Mouse (Mus musculus): ENCODE results near the gene Zbtb2. TPM values are rescaled to one million over a fixed set of nuclear protein-coding genes. Genes with fewer than 3 reads are reported as not detected.
A peak's percentile ranks its signal among the peaks of the same experiment; 100 is the strongest.

The Zbtb2 gene
- total and polyA plus RNA-seq, 2 experiments from 2014 or later: 13.5 to 19.5 TPM

DNA sequence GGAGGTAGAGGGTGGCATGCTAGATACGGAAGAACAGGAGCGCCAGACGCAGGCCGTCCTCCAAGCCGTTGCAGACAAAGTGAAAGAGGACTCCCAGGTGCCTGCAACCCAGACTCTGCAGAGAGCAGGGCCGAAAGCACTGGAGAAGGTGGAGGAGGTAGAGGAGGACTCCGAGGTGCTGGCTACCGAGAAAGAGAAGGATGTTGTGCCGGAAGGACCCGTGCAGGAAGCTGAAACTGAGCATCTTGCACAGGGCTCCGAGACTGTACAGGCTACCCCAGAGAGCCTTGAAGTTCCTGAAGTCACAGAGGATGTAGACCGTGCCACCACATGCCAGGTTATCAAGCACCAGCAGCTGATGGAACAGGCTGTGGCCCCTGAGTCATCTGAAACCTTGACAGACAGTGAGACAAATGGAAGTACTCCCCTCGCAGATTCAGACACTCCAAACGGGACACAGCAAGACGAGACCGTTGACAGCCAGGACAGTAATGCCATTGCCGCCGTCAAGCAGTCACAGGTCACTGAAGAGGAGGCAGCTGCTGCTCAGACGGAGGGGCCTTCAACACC, 31.9 kb downstream of the Zbtb2 start:
- no peak overlapping the region for H3K4me2 ChIP-seq (ENCODE audit: low read depth, low read length)
- no peak for TF ChIP-seq CTCF (IDR thresholded peaks at IDR 0.05; ENCODE audit: low read depth)
- WGBS: 89% methylated on average over 19 of the region's 19 CpGs

DNA sequence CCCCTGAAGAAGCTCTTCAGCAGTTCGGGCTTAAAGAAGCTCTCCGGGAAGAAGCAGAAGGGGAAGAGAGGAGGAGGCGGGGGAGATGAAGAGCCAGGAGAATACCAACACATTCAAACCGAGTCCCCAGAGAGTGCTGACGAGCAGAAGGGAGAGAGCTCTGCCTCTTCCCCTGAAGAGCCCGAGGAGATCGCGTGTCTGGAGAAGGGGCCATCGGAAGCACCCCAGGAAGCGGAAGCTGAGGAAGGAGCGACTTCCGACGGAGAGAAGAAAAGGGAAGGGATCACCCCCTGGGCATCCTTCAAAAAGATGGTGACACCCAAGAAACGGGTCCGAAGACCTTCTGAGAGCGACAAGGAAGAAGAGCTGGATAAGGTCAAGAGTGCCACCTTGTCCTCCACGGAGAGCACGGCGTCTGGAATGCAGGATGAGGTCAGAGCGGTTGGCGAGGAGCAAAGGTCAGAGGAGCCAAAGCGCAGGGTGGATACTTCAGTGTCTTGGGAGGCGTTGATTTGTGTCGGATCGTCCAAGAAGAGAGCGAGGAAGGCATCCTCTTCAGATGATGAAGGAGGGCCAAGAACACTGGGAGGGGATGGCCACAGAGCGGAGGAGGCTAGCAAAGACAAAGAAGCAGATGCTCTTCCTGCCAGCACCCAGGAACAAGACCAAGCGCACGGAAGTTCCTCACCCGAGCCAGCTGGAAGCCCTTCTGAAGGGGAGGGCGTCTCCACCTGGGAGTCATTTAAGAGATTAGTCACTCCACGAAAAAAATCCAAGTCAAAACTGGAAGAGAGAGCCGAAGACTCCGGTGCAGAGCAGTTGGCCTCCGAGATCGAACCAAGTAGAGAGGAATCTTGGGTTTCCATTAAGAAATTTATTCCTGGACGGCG, 33.3 kb downstream of the Zbtb2 start:
- H3K4me1 ChIP-seq (ENCODE audit: insufficient read depth, low read length): no peaks in the 10 kb centered on the region
- H3K9me3 ChIP-seq (ENCODE audit: low read length): no peaks in the 10 kb centered on the region
- H3K27me3 ChIP-seq (ENCODE audit: insufficient read depth, low read length): no peaks in the 10 kb centered on the region
- no peak overlapping the region for H3K9ac ChIP-seq (replicated peaks; ENCODE audit: low read length)
- TF ChIP-seq CTCF (IDR thresholded peaks at IDR 0.05; ENCODE audit: low read depth): no peak
- no peak for DNase-seq (ENCODE audit: low spot score)
- ATAC-seq: no peak
- 89% methylated on average over 38 of the region's 38 CpGs for WGBS
- peaks cover 19% of the 10 kb centered on the region; the same call in 1 of the 2 replicates for H3K36me3 ChIP-seq (ENCODE audit: insufficient read depth, low read length)
- no peak overlapping the region for H3K27ac ChIP-seq
- H3K4me3 ChIP-seq (ENCODE audit: low read length): no peak overlapping the region
- no peak overlapping the region for H3K4me2 ChIP-seq (ENCODE audit: low read depth, low read length)

More for the DNA sequence above, 31.9 kb downstream of the Zbtb2 start:
- H3K9me3 ChIP-seq (ENCODE audit: low read length): no peaks in the 10 kb centered on the region
- H3K36me3 ChIP-seq (ENCODE audit: insufficient read depth, low read length): peaks cover 19% of the 10 kb centered on the region; the same call in 1 of the 2 replicates
- H3K27ac ChIP-seq: no peak overlapping the region
- no peak for DNase-seq (ENCODE audit: low spot score)
- ATAC-seq: no peak
- H3K9ac ChIP-seq (replicated peaks; ENCODE audit: low read length): no peak overlapping the region
- H3K4me1 ChIP-seq (ENCODE audit: insufficient read depth, low read length): no peaks in the 10 kb centered on the region
- H3K27me3 ChIP-seq (ENCODE audit: insufficient read depth, low read length): no peaks in the 10 kb centered on the region
- H3K4me3 ChIP-seq (ENCODE audit: low read length): no peak overlapping the region

DNA sequence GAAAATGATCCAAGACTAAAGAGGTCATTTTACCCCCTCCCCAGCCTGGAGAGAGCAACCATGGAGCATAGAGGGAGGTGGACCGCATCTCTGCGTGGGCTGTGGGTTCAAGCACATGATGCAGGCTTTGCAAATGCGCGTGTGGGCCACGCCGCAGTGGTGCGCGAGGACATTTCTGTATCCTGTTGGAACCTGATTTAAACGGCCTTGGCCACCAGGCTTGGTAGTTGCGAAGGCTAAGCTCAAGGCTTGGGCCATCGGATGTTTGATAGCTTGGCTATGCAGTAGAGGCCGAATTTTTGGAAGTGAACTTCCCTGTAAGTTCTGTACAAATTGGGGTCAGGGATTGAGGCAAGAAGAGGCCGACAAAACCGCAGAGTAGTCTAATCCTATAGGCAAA, 40.3 kb downstream of the Zbtb2 start:
- Histone ChIP-seq H3K9ac (replicated peaks; ENCODE audit: low read length) (no peak overlapping the region), H3K9me3 (ENCODE audit: low read length) (no peaks in the 10 kb centered on the region), H3K27me3 (ENCODE audit: insufficient read depth, low read length) (no peaks in the 10 kb centered on the region), H3K4me3 (ENCODE audit: low read length) (no peak overlapping the region), H3K4me2 (ENCODE audit: low read depth, low read length) (no peak overlapping the region), H3K36me3 (ENCODE audit: insufficient read depth, low read length) (no peaks in the 10 kb centered on the region), H3K27ac (no peak overlapping the region), H3K4me1 (ENCODE audit: insufficient read depth, low read length) (no peaks in the 10 kb centered on the region)
- DNase-seq (ENCODE audit: low spot score): no peak
- no peak for TF ChIP-seq CTCF (IDR thresholded peaks at IDR 0.05; ENCODE audit: low read depth)
- no peak for ATAC-seq
- 95% methylated on average over 14 of the region's 14 CpGs for whole genome bisulfite sequencing

DNA sequence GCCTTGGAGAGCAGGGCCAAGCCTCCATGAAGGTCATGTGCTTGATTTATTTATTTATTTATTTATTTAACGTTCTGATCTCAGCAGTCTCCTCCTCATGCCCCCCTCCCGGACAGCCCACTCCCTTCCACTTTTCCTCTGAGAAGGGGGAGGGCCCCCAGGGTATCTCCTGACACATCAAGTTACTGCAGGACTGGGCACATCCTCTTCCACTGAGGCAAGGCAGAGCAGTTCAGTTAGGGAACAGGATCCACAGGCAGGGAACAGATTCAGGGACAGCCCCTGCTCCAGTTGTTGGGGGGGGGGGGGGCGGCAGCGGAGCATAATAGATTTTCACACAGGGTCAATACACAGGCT, 40.8 kb downstream of the Zbtb2 start:
- H3K4me3 ChIP-seq (ENCODE audit: low read length): no peak overlapping the region
- no peak overlapping the region for H3K27ac ChIP-seq
- H3K4me2 ChIP-seq (ENCODE audit: low read depth, low read length): peak overlapping the region; percentile 51
- no peaks in the 10 kb centered on the region for H3K27me3 ChIP-seq (ENCODE audit: insufficient read depth, low read length)
- whole genome bisulfite sequencing: 69% methylated on average over 4 of the region's 4 CpGs
- no peaks in the 10 kb centered on the region for H3K9me3 ChIP-seq (ENCODE audit: low read length)
- no peak overlapping the region for H3K9ac ChIP-seq (replicated peaks; ENCODE audit: low read length)
- no peaks in the 10 kb centered on the region for H3K36me3 ChIP-seq (ENCODE audit: insufficient read depth, low read length)
- TF ChIP-seq CTCF (IDR thresholded peaks at IDR 0.05; ENCODE audit: low read depth): no peak
- DNase-seq (ENCODE audit: low spot score) (no peak), ATAC-seq (peak; percentile 50)
- no peaks in the 10 kb centered on the region for H3K4me1 ChIP-seq (ENCODE audit: insufficient read depth, low read length)

- Histone ChIP-seq H3K36me3 (ENCODE audit: insufficient read depth, low read length) (no peaks in the 10 kb centered on the region), H3K4me3 (ENCODE audit: low read length) (peak overlapping the region; percentile 28), H3K9me3 (ENCODE audit: low read length) (no peaks in the 10 kb centered on the region), H3K27ac (no peak overlapping the region), H3K9ac (replicated peaks; ENCODE audit: low read length) (no peak overlapping the region), H3K27me3 (ENCODE audit: insufficient read depth, low read length) (no peaks in the 10 kb centered on the region), H3K4me1 (ENCODE audit: insufficient read depth, low read length) (no peaks in the 10 kb centered on the region), H3K4me2 (ENCODE audit: low read depth, low read length) (peak overlapping the region; percentile 51)
- peak; percentile 81 for TF ChIP-seq CTCF (IDR thresholded peaks at IDR 0.05; ENCODE audit: low read depth)
- peak; percentile 95 for ATAC-seq
- WGBS: 8% methylated on average over 26 of the region's 28 CpGs
- peak; percentile 90 for DNase-seq (ENCODE audit: low spot score)
Measured at GRCm38 (mm10) chr10:4346489-4347135, 41.3 kb downstream of the Zbtb2 start.

- Histone ChIP-seq H3K27ac (no peak overlapping the region), H3K4me3 (ENCODE audit: low read length) (no peak overlapping the region), H3K9ac (replicated peaks; ENCODE audit: low read length) (no peak overlapping the region), H3K4me2 (ENCODE audit: low read depth, low read length) (no peak overlapping the region), H3K9me3 (ENCODE audit: low read length) (no peaks in the 10 kb centered on the region), H3K27me3 (ENCODE audit: insufficient read depth, low read length) (no peaks in the 10 kb centered on the region), H3K36me3 (ENCODE audit: insufficient read depth, low read length) (no peaks in the 10 kb centered on the region), H3K4me1 (ENCODE audit: insufficient read depth, low read length) (no peaks in the 10 kb centered on the region)
- ATAC-seq: peak; percentile 64
- peak; percentile 65 for TF ChIP-seq CTCF (IDR thresholded peaks at IDR 0.05; ENCODE audit: low read depth)
- DNase-seq (ENCODE audit: low spot score): peak; percentile 67
- 18% methylated on average over 2 of the region's 2 CpGs for WGBS
Measured at GRCm38 (mm10) chr10:4341430-4341829, 46.5 kb downstream of the Zbtb2 start.
